Mouse (Mus musculus) layer of hippocampus, adult 2 months (tissue): ENCODE measurements around the gene Gnb3. TPM values are rescaled to one million over a fixed set of nuclear protein-coding genes. Genes with fewer than 3 reads are reported as not detected.

ENCODE experiments used
- DNase-seq, 2 experiments: peaks; one replicate each; pipeline ENCODE4 v3.0.0; 2022; ENCODE audit warnings: low spot score in 2 of 2
- H3K27ac ChIP-seq: fragments of 200-600 bp; 2 replicates; pipeline ENCODE4 v1.8.1; 2022
- H3K4me3 ChIP-seq: fragments of 200-600 bp; 2 replicates; pipeline ENCODE4 v1.8.1; 2022; ENCODE audit warnings: mild to moderate bottlenecking
- CTCF ChIP-seq: fragments of 200-600 bp; conservative IDR thresholded peaks from 2 replicates; pipeline ENCODE4 v1.8.1; 2022; ENCODE audit warnings: antibody characterized with exemption, mild to moderate bottlenecking, moderate library complexity
- total RNA-seq, 2 experiments: library from RNA; stranded (reverse); gene quantifications; 2 replicates each; pipeline ENCODE4 v1.2.3; 2021

Gnb3 gene
- total RNA-seq, 2 experiments from 2014 or later: 0.20 TPM; not detected in 1

GRCm38 (mm10) chr6:124863125-124863657, 23.1 kb upstream of the Gnb3 start:
- no peak for TF ChIP-seq CTCF
- H3K27ac ChIP-seq: peak overlapping the region; percentile 99
- no peak for DNase-seq
- peak overlapping the region; percentile 82 for H3K4me3 ChIP-seq

GRCm38 (mm10) chr6:124862406-124863124, 22.5 kb upstream of the Gnb3 start:
- no peak for TF ChIP-seq CTCF
- Histone ChIP-seq H3K4me3 (peak overlapping the region; percentile 82), H3K27ac (peak overlapping the region; percentile 99)
- no peak for DNase-seq

- no peak for DNase-seq
- no peak for TF ChIP-seq CTCF
- H3K4me3 ChIP-seq: peak overlapping the region; percentile 82
- peak overlapping the region; percentile 99 for H3K27ac ChIP-seq
Observed at GRCm38 (mm10) chr6:124861802-124862201, 21.7 kb upstream of the Gnb3 start.

GRCm38 (mm10) chr6:124861266-124861665, 21.2 kb upstream of the Gnb3 start:
- Histone ChIP-seq H3K27ac (peak overlapping the region; percentile 99), H3K4me3 (peak overlapping the region; percentile 82)
- TF ChIP-seq CTCF: no peak
- DNase-seq: no peak

GRCm38 (mm10) chr6:124860511-124860910, 20.4 kb upstream of the Gnb3 start:
- Histone ChIP-seq H3K27ac (peak overlapping the region; percentile 99), H3K4me3 (no peak overlapping the region)
- TF ChIP-seq CTCF: no peak
- DNase-seq: no peak

- H3K27ac ChIP-seq: peak overlapping the region; percentile 99
- peak; percentile 88 to 93 for DNase-seq
- TF ChIP-seq CTCF: peak; percentile 94
- H3K4me3 ChIP-seq: no peak overlapping the region
Observed at GRCm38 (mm10) chr6:124859725-124860124, 19.6 kb upstream of the Gnb3 start.

- H3K4me3 ChIP-seq: no peak overlapping the region
- H3K27ac ChIP-seq: no peak overlapping the region; the same call in 1 of the 2 replicates
- DNase-seq: no peak
- TF ChIP-seq CTCF: no peak
Observed at GRCm38 (mm10) chr6:124858561-124859318, 18.7 kb upstream of the Gnb3 start.

- no peak for TF ChIP-seq CTCF
- no peak for DNase-seq
- Histone ChIP-seq H3K27ac (peak overlapping the region; percentile 96), H3K4me3 (peak overlapping the region; percentile 66)
Observed at GRCm38 (mm10) chr6:124857840-124858530, 17.9 kb upstream of the Gnb3 start.

- H3K4me3 ChIP-seq: peak within 1 kb of the TSS; percentile 66
- DNase-seq: peak; percentile 85 to 87
- TF ChIP-seq CTCF: peak; percentile 83
- H3K27ac ChIP-seq: peak within 1 kb of the TSS; percentile 96
Observed at GRCm38 (mm10) chr6:124856916-124857839, 17.1 kb upstream of the Gnb3 start, which contains the start of gene P3h3. P3h3 (minus strand) TSS chr6:124857752.

GRCm38 (mm10) chr6:124856321-124856720, 16.2 kb upstream of the Gnb3 start:
- TF ChIP-seq CTCF: no peak
- H3K27ac ChIP-seq: peak overlapping the region; percentile 96; the same call in 1 of the 2 replicates
- peak overlapping the region; percentile 44 for H3K4me3 ChIP-seq
- DNase-seq: peak in 1 of 2 experiments; percentile 65

- Histone ChIP-seq H3K27ac (no peak overlapping the region), H3K4me3 (no peak overlapping the region)
- DNase-seq: no peak
- TF ChIP-seq CTCF: no peak
Observed at GRCm38 (mm10) chr6:124854647-124855046, 14.6 kb upstream of the Gnb3 start.

GRCm38 (mm10) chr6:124850535-124850934, 10.5 kb upstream of the Gnb3 start:
- TF ChIP-seq CTCF: no peak
- DNase-seq: no peak
- Histone ChIP-seq H3K27ac (no peak overlapping the region), H3K4me3 (no peak overlapping the region)
